In genomic region chr2:151544673-151545072, GRCm38 (mm10) we compare ENCODE assay signal across 10 mouse cellular contexts. TPM values are rescaled to one million over a fixed set of nuclear protein-coding genes. Genes with fewer than 3 reads are reported as not detected.
DNase-seq lines count a peak whose midpoint lies in the region; ATAC-seq lines count a peak whose summit lies in the region.
"Had no signal": no experiment of that assay in that cellular context is flagged by ENCODE, and none has a peak within 500 bp of the region (broad histone marks: within the 10 kb centered on the region; RNA-seq: fewer than 3 reads in every experiment).

No protein-coding gene starts in this region.

- intact Hi-C loops in heart, postnatal 10 days (cut with DNase I) = loop anchor here (2.0 kb wide), 1 partner anchor 24 kb away; no protein-coding TSS in a partner anchor

- peaks cover 41% of the 10 kb centered on the region for H3K36me3 ChIP-seq in neural tube, embryonic 12.5 days
- H3K36me3 ChIP-seq in limb, embryonic 10.5 days = peaks cover 55% of the 10 kb centered on the region

- H3K9me3 ChIP-seq in neural tube, embryonic 12.5 days = no peaks in the 10 kb centered on the region
- H3K9me3 ChIP-seq in limb, embryonic 10.5 days (replicated peaks) = no peaks in the 10 kb centered on the region
- H3K9me3 ChIP-seq: limb, embryonic 15.5 days had no signal

- H3K4me3 ChIP-seq in neural tube, embryonic 12.5 days = no peak overlapping the region
- H3K4me3 ChIP-seq in limb, embryonic 10.5 days = 0 out of 2 replicates have a peak overlapping the region, but pooled peaks have one; percentile 99

- no peak overlapping the region; the same call in 1 of the 2 replicates for H3K9ac ChIP-seq in neural tube, embryonic 12.5 days
- H3K9ac ChIP-seq: limb, embryonic 15.5 days had no signal

- peak overlapping the region; percentile 82 for H3K4me2 ChIP-seq in neural tube, embryonic 12.5 days (replicated peaks)

- ATAC-seq in neural tube, embryonic 12.5 days (ENCODE audit: low FRiP score, low read depth) = no peak

- H3K27me3 ChIP-seq in neural tube, embryonic 12.5 days (replicated peaks) = no peaks in the 10 kb centered on the region
- H3K27me3 ChIP-seq in limb, embryonic 10.5 days (ENCODE audit: low read depth, poor library complexity, severe bottlenecking) = no peaks in the 10 kb centered on the region
- H3K27me3 ChIP-seq: limb, embryonic 15.5 days had no signal

- DNase-seq in heart, adult 11 months = peak; percentile 89
- no peak for DNase-seq in heart, postnatal 10 days
- no peak for DNase-seq in neural tube, embryonic 10.5 days (ENCODE audit: extremely low spot score, low spot score)
- no peak for DNase-seq in limb, embryonic 10.5 days (ENCODE audit: low spot score)
- peak; percentile 39 to 65 for DNase-seq in thymus, postnatal 36 days
- DNase-seq in embryo, embryonic 10.5 days (ENCODE audit: low spot score) = no peak
- no peak for DNase-seq in MN1 (ENCODE audit: low spot score)
- DNase-seq: cerebellum, postnatal 36 days had no signal

- peaks cover 34% of the 10 kb centered on the region for H3K4me1 ChIP-seq in neural tube, embryonic 12.5 days
- H3K4me1 ChIP-seq in limb, embryonic 10.5 days = peaks cover 31% of the 10 kb centered on the region

- 70% methylated on average over 6 of the region's 6 CpGs for WGBS in neural tube, embryonic 12.5 days
- WGBS in limb, embryonic 10.5 days = 91% methylated on average over 6 of the region's 6 CpGs

- no peak overlapping the region for H3K27ac ChIP-seq in neural tube, embryonic 12.5 days
- H3K27ac ChIP-seq in limb, embryonic 10.5 days = no peak overlapping the region
- H3K27ac ChIP-seq: limb, embryonic 15.5 days had no signal

RNA-seq across cellular contexts. Expression of gene Fkbp1a, which starts 2.4 kb away (rescaled TPM):
- 100 to 1,000 TPM; 377 to 378 TPM for total RNA-seq in heart, postnatal 10 days (2021)
- polyA plus RNA-seq in neural tube, embryonic 12.5 days (2016; fragmentation: Nextera tagmentation; extraction: Ambion mirVana) = 604 and 611 TPM in 2 replicates
- polyA plus RNA-seq in limb, embryonic 10.5 days (2016; fragmentation: Nextera tagmentation; extraction: Ambion mirVana) = 543 and 621 TPM in 2 replicates

RNA-seq across cellular contexts. Expression of gene Sdcbp2, which starts 27.7 kb away (rescaled TPM):
- total RNA-seq in heart, postnatal 10 days (2021) = 1 to 10 TPM; 1.6 to 3.2 TPM
- 1.2 and 1.3 TPM in 2 replicates for polyA plus RNA-seq in neural tube, embryonic 12.5 days (2016; fragmentation: Nextera tagmentation; extraction: Ambion mirVana)
- 0.55 and 0.73 TPM in 2 replicates for polyA plus RNA-seq in limb, embryonic 10.5 days (2016; fragmentation: Nextera tagmentation; extraction: Ambion mirVana)

RNA-seq across cellular contexts. Expression of gene Nsfl1c, which starts 50.7 kb away (rescaled TPM):
- total RNA-seq in heart, postnatal 10 days (2021) = 100 to 1,000 TPM in 1 of 2 experiments, 10 to 100 TPM in 1; 93.3 to 102 TPM
- polyA plus RNA-seq in neural tube, embryonic 12.5 days (2016; fragmentation: Nextera tagmentation; extraction: Ambion mirVana) = 252 and 260 TPM in 2 replicates
- 321 and 325 TPM in 2 replicates for polyA plus RNA-seq in limb, embryonic 10.5 days (2016; fragmentation: Nextera tagmentation; extraction: Ambion mirVana)

Comparison
In these comparisons a context has a peak if more than half of its experiments do, and no peak if none do; other contexts are left out.
1. DNase-seq: peak in heart, adult 11 months (single experiment) and thymus, postnatal 36 days (2 of 2); none in heart, postnatal 10 days (0 of 2), neural tube, embryonic 10.5 days (single experiment), limb, embryonic 10.5 days (single experiment), embryo, embryonic 10.5 days (single experiment) and MN1 (single experiment).